Mouse (Mus musculus) hindbrain, embryonic 14.5 days (tissue): Measurements from ENCODE around the gene Rac2. TPM values are rescaled to one million over a fixed set of nuclear protein-coding genes. Genes with fewer than 3 reads are reported as not detected.

Experiments used
- ATAC-seq: fragments of 200-750 bp; cut with Nextera tagmentation; 2 replicates; pipeline ENCODE4 v1.8.0; 2017; ENCODE audit warnings: moderate number of reproducible peaks, mild to moderate bottlenecking, moderate TSS enrichment, moderate library complexity; ENCODE audit not compliant: low FRiP score
- DNase-seq: peaks from one replicate; pipeline ENCODE4 v3.0.0-alpha.2; 2015; ENCODE audit warnings: low spot score
- H3K27ac ChIP-seq: fragments of 300-500 bp; sonication (generic); 2 replicates; pipeline ENCODE4 v1.5.1; 2014; ENCODE audit warnings: mild to moderate bottlenecking, moderate library complexity
- H3K27me3 ChIP-seq: fragments of 300-500 bp; sonication (generic); 2 replicates; pipeline ENCODE4 v1.6.1; 2014; ENCODE audit warnings: mild to moderate bottlenecking, low read length, mixed read lengths; ENCODE audit not compliant: control insufficient read depth, insufficient read depth
- H3K36me3 ChIP-seq: fragments of 300-500 bp; sonication (generic); replicated peaks from 2 replicates; pipeline ENCODE4 v1.6.1; 2014; ENCODE audit not compliant: control insufficient read depth, insufficient read depth
- H3K4me1 ChIP-seq: fragments of 300-500 bp; sonication (generic); replicated peaks from 2 replicates; pipeline ENCODE4 v1.6.1; 2014; ENCODE audit warnings: antibody characterized with exemption, low read length, mixed read lengths; ENCODE audit not compliant: control insufficient read depth, insufficient read depth
- H3K4me2 ChIP-seq: fragments of 300-500 bp; sonication (generic); replicated peaks from 2 replicates; pipeline ENCODE4 v1.6.1; 2014; ENCODE audit warnings: mild to moderate bottlenecking, moderate library complexity
- H3K4me3 ChIP-seq: fragments of 300-500 bp; sonication (generic); replicated peaks from 2 replicates; pipeline ENCODE4 v1.5.1; 2014; ENCODE audit warnings: mild to moderate bottlenecking, low read length
- H3K9ac ChIP-seq: fragments of 300-500 bp; sonication (generic); 2 replicates; pipeline ENCODE4 v1.6.1; 2014
- H3K9me3 ChIP-seq: fragments of 300-500 bp; sonication (generic); 2 replicates; pipeline ENCODE4 v1.6.1; 2016; ENCODE audit warnings: low read length; ENCODE audit not compliant: control insufficient read depth
- WGBS: fragments of 180-500 bp; shearing (Covaris S2); extraction: QIAGEN DNeasy Blood & Tissue Kit; methylation state at CpG from one replicate; pipeline ENCODE4 v1.1.7; 2014; 5-methylcytosine and 5-hydroxymethylcytosine counted together
- polyA plus RNA-seq: library from polyadenylated mRNA; unstranded; fragments of >200 nt; fragmentation: Nextera tagmentation; extraction: Ambion mirVana; gene quantifications from 2 replicates; pipeline ENCODE4 v1.2.1, GENCODE M21; 2014

The Rac2 gene
- polyA plus RNA-seq, 1 experiment from 2014 or later = 8.1 TPM

- ATAC-seq (no peak), DNase-seq (no peak)
- 66% methylated on average over 15 of the region's 15 CpGs for WGBS
- Histone ChIP-seq H3K27ac (no peak overlapping the region), H3K4me3 (no peak overlapping the region), H3K9ac (peak overlapping the region; percentile 52), H3K4me2 (peak overlapping the region; percentile 43; the same call in 1 of the 2 replicates), H3K27me3 (no peaks in the 10 kb centered on the region), H3K9me3 (no peaks in the 10 kb centered on the region), H3K36me3 (no peaks in the 10 kb centered on the region), H3K4me1 (peaks cover 28% of the 10 kb centered on the region)
Observed at GRCm38 (mm10) chr15:78544041-78544440, 28.5 kb downstream of the Rac2 start.

DNA sequence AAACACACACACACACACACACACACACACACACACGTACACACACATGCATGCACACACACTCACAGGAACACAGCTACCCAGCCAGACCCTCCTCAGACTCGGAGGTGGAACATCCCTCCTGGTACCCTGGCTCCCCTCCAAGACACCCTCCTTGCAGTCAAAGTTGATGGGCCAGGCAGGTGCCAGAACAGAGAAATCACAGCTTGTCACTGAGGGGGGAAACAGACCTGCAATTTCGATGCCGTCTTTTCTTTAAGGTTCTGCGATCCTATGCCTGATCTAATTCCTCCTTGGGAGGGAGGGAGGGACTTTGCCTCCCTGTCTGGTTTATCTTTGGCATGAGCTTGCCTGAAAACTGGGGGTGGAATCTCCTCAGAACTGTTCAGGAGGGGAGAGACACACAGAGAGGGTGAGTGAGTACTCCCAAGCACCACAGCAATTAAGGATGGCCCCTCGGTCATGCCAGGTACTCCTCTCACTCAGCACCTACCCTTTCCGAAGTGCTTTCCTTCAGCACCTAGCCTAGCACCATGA is 29.7 kb downstream of the Rac2 start:
- DNase-seq = no peak
- H3K4me1 ChIP-seq = peaks cover 22% of the 10 kb centered on the region
- no peaks in the 10 kb centered on the region for H3K9me3 ChIP-seq
- no peak overlapping the region for H3K27ac ChIP-seq
- no peak for ATAC-seq
- H3K4me2 ChIP-seq = no peak overlapping the region
- H3K9ac ChIP-seq = no peak overlapping the region
- no peaks in the 10 kb centered on the region for H3K36me3 ChIP-seq
- H3K4me3 ChIP-seq = no peak overlapping the region
- no peaks in the 10 kb centered on the region for H3K27me3 ChIP-seq
- WGBS = 73% methylated on average over 7 of the region's 7 CpGs

- Histone ChIP-seq H3K27ac (no peak overlapping the region), H3K9ac (no peak overlapping the region), H3K27me3 (no peaks in the 10 kb centered on the region), H3K4me1 (peaks cover 22% of the 10 kb centered on the region), H3K4me3 (no peak overlapping the region), H3K36me3 (no peaks in the 10 kb centered on the region), H3K9me3 (no peaks in the 10 kb centered on the region), H3K4me2 (no peak overlapping the region)
- WGBS = 92% methylated on average over 3 of the region's 3 CpGs
- no peak for ATAC-seq
- DNase-seq = no peak
Observed at GRCm38 (mm10) chr15:78542098-78542766, 30.4 kb downstream of the Rac2 start.

- Histone ChIP-seq H3K36me3 (no peaks in the 10 kb centered on the region), H3K4me2 (no peak overlapping the region), H3K27ac (no peak overlapping the region), H3K27me3 (no peaks in the 10 kb centered on the region), H3K9me3 (no peaks in the 10 kb centered on the region), H3K4me1 (peaks cover 22% of the 10 kb centered on the region), H3K9ac (no peak overlapping the region), H3K4me3 (no peak overlapping the region)
- WGBS = 54% methylated on average over 3 of the region's 3 CpGs
- DNase-seq (peak; percentile 36), ATAC-seq (no peak)
Observed at GRCm38 (mm10) chr15:78541606-78542005, 31.0 kb downstream of the Rac2 start.

DNA sequence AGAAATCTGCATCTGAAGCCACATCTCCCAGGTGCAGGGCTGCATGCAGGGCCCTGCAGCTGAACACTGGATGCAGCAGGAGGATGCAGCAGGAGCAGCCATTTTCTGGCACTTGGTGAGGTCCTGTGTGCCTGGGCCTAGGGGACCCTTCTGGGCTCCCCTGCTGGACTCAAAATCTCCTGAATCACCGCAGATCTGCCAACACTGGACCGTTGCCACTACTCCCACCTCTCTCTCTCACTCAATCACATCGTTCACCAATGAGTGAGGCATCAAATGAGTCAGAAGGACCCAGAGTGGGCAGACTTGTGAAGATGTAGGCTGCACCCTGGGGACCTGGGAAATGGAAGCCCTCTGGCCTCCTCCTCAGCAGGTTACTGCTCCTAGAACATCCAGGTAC is 31.5 kb downstream of the Rac2 start:
- H3K4me3 ChIP-seq = no peak overlapping the region
- H3K27ac ChIP-seq = no peak overlapping the region
- ATAC-seq = no peak
- DNase-seq = no peak
- H3K27me3 ChIP-seq = no peaks in the 10 kb centered on the region
- no peaks in the 10 kb centered on the region for H3K36me3 ChIP-seq
- no peak overlapping the region for H3K4me2 ChIP-seq
- no peaks in the 10 kb centered on the region for H3K9me3 ChIP-seq
- peaks cover 22% of the 10 kb centered on the region for H3K4me1 ChIP-seq
- H3K9ac ChIP-seq = no peak overlapping the region; the same call in 1 of the 2 replicates
- 68% methylated on average over 3 of the region's 3 CpGs for WGBS

- Histone ChIP-seq H3K9ac (no peak overlapping the region), H3K36me3 (no peaks in the 10 kb centered on the region), H3K27ac (no peak overlapping the region), H3K4me3 (no peak overlapping the region), H3K4me1 (peaks cover 8% of the 10 kb centered on the region), H3K27me3 (no peaks in the 10 kb centered on the region), H3K4me2 (no peak overlapping the region), H3K9me3 (no peaks in the 10 kb centered on the region)
- 42% methylated on average over 10 of the region's 10 CpGs for WGBS
- ATAC-seq = no peak
- DNase-seq = no peak
Observed at GRCm38 (mm10) chr15:78535723-78536421, 36.7 kb downstream of the Rac2 start.

GRCm38 (mm10) chr15:78533346-78533835 is 39.2 kb downstream of the Rac2 start:
- no peaks in the 10 kb centered on the region for H3K27me3 ChIP-seq
- no peak overlapping the region for H3K4me2 ChIP-seq
- no peaks in the 10 kb centered on the region for H3K9me3 ChIP-seq
- DNase-seq (no peak), ATAC-seq (no peak)
- H3K27ac ChIP-seq = no peak overlapping the region
- no peak overlapping the region for H3K4me3 ChIP-seq
- H3K4me1 ChIP-seq = peaks cover 25% of the 10 kb centered on the region
- H3K9ac ChIP-seq = no peak overlapping the region
- H3K36me3 ChIP-seq = no peaks in the 10 kb centered on the region
- 70% methylated on average over 10 of the region's 10 CpGs for WGBS

- Histone ChIP-seq H3K4me2 (no peak overlapping the region), H3K4me1 (peaks cover 26% of the 10 kb centered on the region), H3K27me3 (no peaks in the 10 kb centered on the region), H3K9ac (0 out of 2 replicates have a peak overlapping the region, but pooled peaks have one; percentile 2), H3K9me3 (no peaks in the 10 kb centered on the region), H3K36me3 (no peaks in the 10 kb centered on the region), H3K4me3 (no peak overlapping the region), H3K27ac (0 out of 2 replicates have a peak overlapping the region, but pooled peaks have one; percentile 4)
- DNase-seq (no peak), ATAC-seq (no peak)
- WGBS = 76% methylated on average over 10 of the region's 10 CpGs
Observed at GRCm38 (mm10) chr15:78532566-78533345, 39.8 kb downstream of the Rac2 start.
